Mouse (Mus musculus): ENCODE measurements at regions not wholly inside any gene's neighbourhood (a gene's known extent, or its start where the extent isn't known, plus 50 kb on each side); places are given as distances from the start of the nearest gene placed in this dataset.
A peak's percentile ranks its signal among the peaks of the same experiment; 100 is the strongest.
"Not testable (repeated sequence)": the region's sequence is repeated elsewhere in the genome, so short reads cannot be mapped to it uniquely, and the experiment has no call there.

DNA sequence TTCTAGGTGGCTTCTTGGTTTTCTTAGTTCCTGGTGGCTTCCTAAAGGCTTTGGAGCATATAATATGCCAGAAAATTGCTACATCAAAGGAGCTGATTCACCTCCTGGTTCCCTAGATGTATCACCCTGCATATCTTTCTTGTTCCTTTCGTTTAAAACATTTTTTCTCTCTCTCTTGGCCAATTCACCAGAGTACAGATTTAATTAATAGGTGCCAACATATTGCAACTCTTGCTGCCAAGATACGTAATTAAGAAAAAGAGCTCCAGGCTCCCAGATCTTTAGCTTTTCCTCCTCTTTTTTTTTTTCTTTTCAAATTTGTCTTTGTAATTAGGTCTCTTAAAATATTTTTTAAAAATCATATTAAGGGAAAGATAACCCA lies 1714.4 kb upstream of the 5930422O12Rik start:
- Histone ChIP-seq H3K4me2 (replicated peaks; ENCODE audit: low read depth, low read length) (no peak overlapping the region), H3K4me3 (ENCODE audit: low read depth, low read length) (no peak overlapping the region), H3K36me3 (ENCODE audit: control insufficient read depth, insufficient read depth, low read length) (no peaks in the 10 kb centered on the region), H3K4me1 (ENCODE audit: control insufficient read depth, insufficient read depth, low read length) (no peaks in the 10 kb centered on the region), H3K27ac (ENCODE audit: low read length) (no peak overlapping the region), H3K9me3 (ENCODE audit: control insufficient read depth, low read depth, low read length) (no peaks in the 10 kb centered on the region), H3K9ac (replicated peaks; ENCODE audit: low read depth, low read length) (no peak overlapping the region), H3K27me3 (ENCODE audit: control insufficient read depth, insufficient read depth, low read length) (no peaks in the 10 kb centered on the region)
- no peak for ATAC-seq (ENCODE audit: insufficient number of reproducible peaks, insufficient read depth, low FRiP score, low read depth)
- WGBS = 74% methylated on average over 2 of the region's 2 CpGs

DNA sequence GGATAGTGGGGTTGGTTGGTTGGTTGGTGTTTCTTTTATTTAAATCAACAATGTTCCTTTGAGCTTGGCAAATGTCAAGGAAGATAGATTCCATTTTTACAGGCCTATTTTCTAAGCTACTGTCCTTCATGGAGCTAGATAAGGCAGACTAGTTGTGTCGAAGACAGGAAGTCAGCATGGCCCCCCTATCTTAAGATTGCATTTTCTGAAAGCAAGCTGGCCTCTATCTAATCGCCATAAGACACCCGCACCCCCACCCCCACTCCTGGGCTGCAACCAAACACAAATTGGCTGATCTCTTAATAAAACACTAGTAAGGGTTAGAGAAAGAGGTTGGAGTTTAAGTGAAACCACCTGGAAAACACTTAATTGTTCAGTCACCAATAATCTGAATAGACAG lies 1708.5 kb upstream of the 5930422O12Rik start:
- H3K27ac ChIP-seq (ENCODE audit: low read length) = no peak overlapping the region
- 47% methylated on average over 3 of the region's 3 CpGs for WGBS
- H3K9ac ChIP-seq (replicated peaks; ENCODE audit: low read depth, low read length) = no peak overlapping the region
- H3K4me2 ChIP-seq (replicated peaks; ENCODE audit: low read depth, low read length) = no peak overlapping the region
- no peaks in the 10 kb centered on the region for H3K36me3 ChIP-seq (ENCODE audit: control insufficient read depth, insufficient read depth, low read length)
- H3K4me3 ChIP-seq (ENCODE audit: low read depth, low read length) = no peak overlapping the region
- no peaks in the 10 kb centered on the region for H3K4me1 ChIP-seq (ENCODE audit: control insufficient read depth, insufficient read depth, low read length)
- H3K9me3 ChIP-seq (ENCODE audit: control insufficient read depth, low read depth, low read length) = no peaks in the 10 kb centered on the region
- no peaks in the 10 kb centered on the region for H3K27me3 ChIP-seq (ENCODE audit: control insufficient read depth, insufficient read depth, low read length)
- ATAC-seq (ENCODE audit: insufficient number of reproducible peaks, insufficient read depth, low FRiP score, low read depth) = peak; percentile 63; the same call in 1 of the 2 replicates

DNA sequence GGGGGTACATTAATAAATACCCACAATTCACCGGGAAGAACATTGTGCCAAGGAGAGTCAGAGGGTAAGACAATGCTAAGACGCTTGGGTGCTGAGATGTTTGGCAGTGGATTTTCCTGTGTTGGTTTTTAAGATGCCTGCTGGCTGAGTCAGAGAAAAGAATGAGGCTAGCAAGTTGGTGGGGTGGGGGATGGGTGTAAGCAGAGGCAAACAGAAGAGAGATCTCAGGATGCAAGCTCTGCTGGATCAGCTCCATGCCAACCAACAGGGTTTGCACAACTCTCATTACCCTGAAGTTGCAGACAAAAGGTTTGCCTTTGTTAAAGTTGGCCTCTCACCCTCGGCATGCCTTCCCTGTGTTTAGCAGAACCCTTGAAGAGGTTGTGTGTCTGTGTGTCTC lies 1707.9 kb upstream of the 5930422O12Rik start:
- Histone ChIP-seq H3K4me3 (ENCODE audit: low read depth, low read length) (no peak overlapping the region), H3K4me1 (ENCODE audit: control insufficient read depth, insufficient read depth, low read length) (no peaks in the 10 kb centered on the region), H3K9ac (replicated peaks; ENCODE audit: low read depth, low read length) (no peak overlapping the region), H3K4me2 (replicated peaks; ENCODE audit: low read depth, low read length) (no peak overlapping the region), H3K36me3 (ENCODE audit: control insufficient read depth, insufficient read depth, low read length) (no peaks in the 10 kb centered on the region), H3K27me3 (ENCODE audit: control insufficient read depth, insufficient read depth, low read length) (no peaks in the 10 kb centered on the region), H3K9me3 (ENCODE audit: control insufficient read depth, low read depth, low read length) (no peaks in the 10 kb centered on the region), H3K27ac (ENCODE audit: low read length) (no peak overlapping the region)
- no peak for ATAC-seq (ENCODE audit: insufficient number of reproducible peaks, insufficient read depth, low FRiP score, low read depth)
- 45% methylated on average over 3 of the region's 3 CpGs for WGBS

DNA sequence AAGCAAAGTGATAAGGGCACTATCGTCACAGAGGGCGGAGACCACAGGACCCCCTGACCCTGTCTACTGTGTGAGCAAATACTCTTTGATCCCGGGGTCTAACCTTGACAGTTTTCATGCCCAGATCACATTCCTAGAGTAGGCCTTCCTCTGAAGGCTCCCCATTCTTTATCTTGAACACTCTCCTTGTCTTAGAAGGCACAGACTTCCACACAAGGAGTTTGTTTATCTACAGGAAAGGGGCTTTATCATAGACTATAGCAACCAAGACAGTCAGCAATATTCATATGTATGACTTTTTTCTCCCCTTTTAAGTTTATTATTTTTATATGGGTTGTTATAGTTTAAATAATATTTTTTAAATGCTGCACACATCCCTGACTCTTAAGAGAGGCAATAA lies 1703.1 kb upstream of the 5930422O12Rik start:
- no peak overlapping the region for H3K4me2 ChIP-seq (replicated peaks; ENCODE audit: low read depth, low read length)
- H3K27ac ChIP-seq (ENCODE audit: low read length) = no peak overlapping the region
- H3K36me3 ChIP-seq (ENCODE audit: control insufficient read depth, insufficient read depth, low read length) = no peaks in the 10 kb centered on the region
- no peaks in the 10 kb centered on the region for H3K9me3 ChIP-seq (ENCODE audit: control insufficient read depth, low read depth, low read length)
- no peak overlapping the region for H3K4me3 ChIP-seq (ENCODE audit: low read depth, low read length)
- no peaks in the 10 kb centered on the region for H3K27me3 ChIP-seq (ENCODE audit: control insufficient read depth, insufficient read depth, low read length)
- H3K9ac ChIP-seq (replicated peaks; ENCODE audit: low read depth, low read length) = no peak overlapping the region
- 31% methylated on average over 3 of the region's 3 CpGs for WGBS
- ATAC-seq (ENCODE audit: insufficient number of reproducible peaks, insufficient read depth, low FRiP score, low read depth) = 0 out of 2 replicates have a peak, but pooled peaks have one; percentile 6
- no peaks in the 10 kb centered on the region for H3K4me1 ChIP-seq (ENCODE audit: control insufficient read depth, insufficient read depth, low read length)

DNA sequence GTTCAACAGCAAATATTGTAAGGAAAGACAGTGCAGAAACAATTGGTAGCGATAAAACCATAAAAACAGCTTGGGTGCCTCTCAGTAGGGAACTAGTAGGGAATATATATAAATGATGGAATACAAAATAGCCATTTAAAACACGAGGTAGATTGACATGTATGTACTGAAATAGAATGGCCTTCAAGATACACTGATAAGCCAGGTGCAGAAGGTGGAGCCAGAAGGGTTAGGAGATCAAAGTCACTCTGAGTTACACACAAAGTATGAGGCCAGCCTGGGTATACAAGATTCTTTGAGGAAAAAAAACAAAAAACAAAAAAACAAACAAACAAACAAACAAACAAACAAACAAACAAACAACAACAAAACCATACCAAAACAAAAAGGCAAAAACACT lies 1692.9 kb upstream of the 5930422O12Rik start:
- no peaks in the 10 kb centered on the region for H3K36me3 ChIP-seq (ENCODE audit: control insufficient read depth, insufficient read depth, low read length)
- no peak overlapping the region for H3K4me2 ChIP-seq (replicated peaks; ENCODE audit: low read depth, low read length)
- 66% methylated on average over 2 of the region's 2 CpGs for WGBS
- H3K27ac ChIP-seq (ENCODE audit: low read length) = no peak overlapping the region
- H3K9me3 ChIP-seq (ENCODE audit: control insufficient read depth, low read depth, low read length) = no peaks in the 10 kb centered on the region
- H3K27me3 ChIP-seq (ENCODE audit: control insufficient read depth, insufficient read depth, low read length) = no peaks in the 10 kb centered on the region
- no peak for ATAC-seq (ENCODE audit: insufficient number of reproducible peaks, insufficient read depth, low FRiP score, low read depth)
- H3K4me1 ChIP-seq (ENCODE audit: control insufficient read depth, insufficient read depth, low read length) = no peaks in the 10 kb centered on the region
- H3K4me3 ChIP-seq (ENCODE audit: low read depth, low read length) = no peak overlapping the region
- no peak overlapping the region for H3K9ac ChIP-seq (replicated peaks; ENCODE audit: low read depth, low read length)

DNA sequence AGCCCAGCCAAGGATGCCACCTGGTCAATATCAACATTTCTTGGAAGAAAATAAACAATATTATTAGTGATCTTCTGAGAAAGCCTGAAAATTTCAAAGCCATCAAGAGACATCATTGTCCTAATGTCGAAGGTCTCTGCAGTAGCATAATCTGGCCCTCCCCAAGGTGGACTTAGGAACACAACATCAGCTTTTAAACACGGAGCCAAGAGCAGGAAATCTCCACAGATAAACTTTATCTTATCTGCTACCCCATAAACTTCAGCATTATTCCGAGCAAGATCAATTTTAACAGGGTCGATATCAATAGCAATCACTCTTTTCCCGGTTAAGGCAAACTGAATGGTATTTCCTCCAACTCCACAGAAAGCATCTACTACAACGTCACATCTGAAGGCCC lies 1691.2 kb upstream of the 5930422O12Rik start:
- not testable (repeated sequence) for H3K9me3 ChIP-seq (ENCODE audit: control insufficient read depth, low read depth, low read length); H3K27me3 ChIP-seq (ENCODE audit: control insufficient read depth, insufficient read depth, low read length); H3K4me3 ChIP-seq (ENCODE audit: low read depth, low read length); ATAC-seq (ENCODE audit: insufficient number of reproducible peaks, insufficient read depth, low FRiP score, low read depth); H3K36me3 ChIP-seq (ENCODE audit: control insufficient read depth, insufficient read depth, low read length); H3K4me1 ChIP-seq (ENCODE audit: control insufficient read depth, insufficient read depth, low read length); H3K27ac ChIP-seq (ENCODE audit: low read length); H3K9ac ChIP-seq (replicated peaks; ENCODE audit: low read depth, low read length); H3K4me2 ChIP-seq (replicated peaks; ENCODE audit: low read depth, low read length)
- 67% methylated on average over 6 of the region's 6 CpGs for whole genome bisulfite sequencing

DNA sequence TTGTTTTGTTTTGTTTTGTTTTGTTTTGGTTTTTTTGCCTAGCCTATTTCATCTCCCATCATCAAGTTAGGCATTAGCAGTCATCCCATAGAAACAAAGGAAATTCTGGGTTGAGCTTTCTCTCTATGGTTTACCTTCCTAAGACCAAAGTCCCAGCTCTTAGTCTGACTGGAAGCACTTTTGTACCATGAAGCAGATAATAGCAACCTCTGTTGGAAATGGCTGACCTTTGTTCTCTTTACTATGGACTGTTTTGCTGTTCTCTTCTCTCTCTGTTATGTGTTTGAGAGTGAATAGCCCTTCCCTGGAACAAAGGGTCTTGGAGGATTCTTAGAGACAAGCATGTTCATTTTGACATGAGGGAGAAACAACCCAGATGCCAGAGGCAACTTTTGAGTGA lies 1681.7 kb upstream of the 5930422O12Rik start:
- H3K27ac ChIP-seq (ENCODE audit: low read length) = no peak overlapping the region
- no peaks in the 10 kb centered on the region for H3K27me3 ChIP-seq (ENCODE audit: control insufficient read depth, insufficient read depth, low read length)
- H3K9me3 ChIP-seq (ENCODE audit: control insufficient read depth, low read depth, low read length) = no peaks in the 10 kb centered on the region
- H3K36me3 ChIP-seq (ENCODE audit: control insufficient read depth, insufficient read depth, low read length) = no peaks in the 10 kb centered on the region
- no peak overlapping the region for H3K4me2 ChIP-seq (replicated peaks; ENCODE audit: low read depth, low read length)
- no peak for ATAC-seq (ENCODE audit: insufficient number of reproducible peaks, insufficient read depth, low FRiP score, low read depth)
- no peak overlapping the region for H3K9ac ChIP-seq (replicated peaks; ENCODE audit: low read depth, low read length)
- no peak overlapping the region for H3K4me3 ChIP-seq (ENCODE audit: low read depth, low read length)
- no peaks in the 10 kb centered on the region for H3K4me1 ChIP-seq (ENCODE audit: control insufficient read depth, insufficient read depth, low read length)

DNA sequence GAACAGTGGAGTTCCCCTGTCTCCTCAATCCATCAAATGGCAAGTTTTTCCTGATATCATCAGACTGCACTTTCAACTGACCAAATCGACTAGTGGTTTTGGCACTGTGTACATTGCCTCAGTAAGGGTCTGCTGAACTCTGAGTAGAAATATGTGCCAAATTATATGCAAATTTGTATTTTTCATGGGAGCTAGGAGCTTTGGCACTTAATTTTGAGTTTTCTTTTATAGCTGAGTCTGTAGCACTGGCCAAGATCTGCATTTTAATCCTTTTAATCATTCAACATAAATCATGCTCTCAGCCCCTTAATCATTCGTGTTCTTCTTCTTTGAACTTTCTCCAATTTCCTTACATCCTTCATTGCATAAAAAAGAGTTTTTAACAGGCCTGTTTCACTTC lies 1678.5 kb upstream of the 5930422O12Rik start:
- H3K36me3 ChIP-seq (ENCODE audit: control insufficient read depth, insufficient read depth, low read length) = no peaks in the 10 kb centered on the region
- H3K27me3 ChIP-seq (ENCODE audit: control insufficient read depth, insufficient read depth, low read length) = no peaks in the 10 kb centered on the region
- H3K9me3 ChIP-seq (ENCODE audit: control insufficient read depth, low read depth, low read length) = no peaks in the 10 kb centered on the region
- H3K9ac ChIP-seq (replicated peaks; ENCODE audit: low read depth, low read length) = no peak overlapping the region
- H3K4me1 ChIP-seq (ENCODE audit: control insufficient read depth, insufficient read depth, low read length) = no peaks in the 10 kb centered on the region
- H3K4me3 ChIP-seq (ENCODE audit: low read depth, low read length) = no peak overlapping the region
- ATAC-seq (ENCODE audit: insufficient number of reproducible peaks, insufficient read depth, low FRiP score, low read depth) = no peak
- 41% methylated on average over 2 of the region's 2 CpGs for WGBS
- H3K27ac ChIP-seq (ENCODE audit: low read length) = no peak overlapping the region
- no peak overlapping the region for H3K4me2 ChIP-seq (replicated peaks; ENCODE audit: low read depth, low read length)

DNA sequence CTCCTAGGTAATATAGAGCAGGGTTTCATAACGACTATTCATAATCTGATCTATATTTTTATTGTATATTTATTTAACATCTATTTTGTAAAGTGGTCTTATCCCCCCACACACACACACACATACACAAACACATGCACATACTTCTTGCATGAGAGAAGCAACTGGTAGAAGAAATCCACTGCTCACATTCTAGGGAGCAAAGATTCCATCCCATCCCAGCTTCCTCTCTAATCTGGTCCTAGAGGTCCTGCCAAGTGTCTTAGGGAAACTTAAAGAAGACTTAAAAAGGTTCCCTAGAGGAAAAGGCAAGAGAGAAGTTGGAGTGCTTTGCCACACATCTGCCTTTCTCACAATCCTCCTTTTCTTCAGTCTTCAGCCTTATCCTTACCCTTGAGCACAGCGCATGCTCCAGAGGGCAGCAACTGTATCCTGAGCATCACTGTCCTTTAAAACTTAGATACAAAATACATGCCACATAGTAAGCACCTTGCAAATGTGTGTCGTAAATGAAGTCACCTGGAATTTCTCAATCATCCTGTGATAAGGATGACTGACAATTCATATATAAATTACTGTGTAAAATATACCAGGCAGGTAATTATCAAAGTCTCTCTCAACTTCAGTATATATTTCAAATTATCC lies 1677.9 kb upstream of the 5930422O12Rik start:
- H3K27ac ChIP-seq (ENCODE audit: low read length) = no peak overlapping the region
- H3K9me3 ChIP-seq (ENCODE audit: control insufficient read depth, low read depth, low read length) = no peaks in the 10 kb centered on the region
- whole genome bisulfite sequencing = 67% methylated on average over 3 of the region's 3 CpGs
- ATAC-seq (ENCODE audit: insufficient number of reproducible peaks, insufficient read depth, low FRiP score, low read depth) = no peak
- H3K4me1 ChIP-seq (ENCODE audit: control insufficient read depth, insufficient read depth, low read length) = no peaks in the 10 kb centered on the region
- H3K27me3 ChIP-seq (ENCODE audit: control insufficient read depth, insufficient read depth, low read length) = no peaks in the 10 kb centered on the region
- H3K36me3 ChIP-seq (ENCODE audit: control insufficient read depth, insufficient read depth, low read length) = no peaks in the 10 kb centered on the region
- H3K9ac ChIP-seq (replicated peaks; ENCODE audit: low read depth, low read length) = no peak overlapping the region
- no peak overlapping the region for H3K4me2 ChIP-seq (replicated peaks; ENCODE audit: low read depth, low read length)
- H3K4me3 ChIP-seq (ENCODE audit: low read depth, low read length) = no peak overlapping the region
